Mouse (Mus musculus) embryonic facial prominence, embryonic 15.5 days (tissue): ENCODE measurements at regions not wholly inside any gene's neighbourhood (a gene's known extent, or its start where the extent isn't known, plus 50 kb on each side); places are given as distances from the start of the nearest gene placed in this dataset.

Experiments used
- ATAC-seq: fragments of 200-750 bp; cut with Nextera tagmentation; 2 replicates; pipeline ENCODE4 v1.8.0; 2017; ENCODE audit warnings: low read depth, moderate TSS enrichment; ENCODE audit not compliant: insufficient number of reproducible peaks, low FRiP score, low TSS enrichment
- H3K27ac ChIP-seq: fragments of 300-500 bp; sonication (generic); replicated peaks from 2 replicates; pipeline ENCODE4 v1.5.1; 2015; ENCODE audit warnings: mild to moderate bottlenecking, inconsistent platforms
- H3K27me3 ChIP-seq: fragments of 300-500 bp; sonication (generic); 2 replicates; pipeline ENCODE4 v1.6.1; 2015; ENCODE audit warnings: inconsistent platforms
- H3K36me3 ChIP-seq: fragments of 300-500 bp; sonication (generic); 2 replicates; pipeline ENCODE4 v1.6.1; 2015; ENCODE audit warnings: mild to moderate bottlenecking, inconsistent platforms
- H3K4me1 ChIP-seq: fragments of 300-500 bp; sonication (generic); 2 replicates; pipeline ENCODE4 v1.6.1; 2015; ENCODE audit warnings: inconsistent platforms
- H3K4me2 ChIP-seq: fragments of 300-500 bp; sonication (generic); replicated peaks from 2 replicates; pipeline ENCODE4 v1.6.1; 2015; ENCODE audit warnings: mild to moderate bottlenecking, inconsistent platforms
- H3K4me3 ChIP-seq: fragments of 300-500 bp; sonication (generic); replicated peaks from 2 replicates; pipeline ENCODE4 v1.5.1; 2015; ENCODE audit warnings: mild to moderate bottlenecking, inconsistent platforms
- H3K9ac ChIP-seq: fragments of 300-500 bp; sonication (generic); 2 replicates; pipeline ENCODE4 v1.6.1; 2015; ENCODE audit warnings: inconsistent platforms
- H3K9me3 ChIP-seq: fragments of 300-500 bp; sonication (generic); replicated peaks from 2 replicates; pipeline ENCODE4 v1.6.1; 2016; ENCODE audit warnings: inconsistent platforms
- WGBS: fragments of 180-500 bp; shearing (Covaris S2); methylation state at CpG from one replicate; pipeline ENCODE4 v1.1.7; 2015; 5-methylcytosine and 5-hydroxymethylcytosine counted together

DNA sequence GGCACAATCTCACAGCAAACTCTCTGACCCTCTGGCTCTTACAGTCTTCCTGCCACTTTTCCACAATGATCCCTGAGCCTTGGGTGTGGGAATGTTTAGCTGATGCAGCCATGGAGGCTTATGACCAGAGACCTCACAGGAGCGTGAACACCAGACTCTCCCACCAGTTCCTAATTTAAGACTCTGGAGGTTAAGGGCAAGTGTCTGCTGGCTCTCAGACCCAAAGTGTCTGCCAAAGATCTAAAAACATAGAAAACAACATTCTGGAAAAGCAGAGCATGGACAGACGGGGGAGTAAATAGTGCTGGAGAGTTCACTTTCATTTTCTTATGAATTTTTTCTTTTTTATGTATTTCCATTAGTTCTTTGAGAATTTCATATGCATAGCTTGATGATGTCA is 440.7 kb downstream of the Adam3 start:
- H3K9ac ChIP-seq: no peak overlapping the region
- no peak overlapping the region for H3K4me2 ChIP-seq
- H3K4me1 ChIP-seq: no peaks in the 10 kb centered on the region
- H3K36me3 ChIP-seq: no peaks in the 10 kb centered on the region
- ATAC-seq: no peak
- 78% methylated on average over 2 of the region's 2 CpGs for WGBS
- no peaks in the 10 kb centered on the region for H3K27me3 ChIP-seq
- no peaks in the 10 kb centered on the region for H3K9me3 ChIP-seq
- no peak overlapping the region for H3K4me3 ChIP-seq
- H3K27ac ChIP-seq: no peak overlapping the region

DNA sequence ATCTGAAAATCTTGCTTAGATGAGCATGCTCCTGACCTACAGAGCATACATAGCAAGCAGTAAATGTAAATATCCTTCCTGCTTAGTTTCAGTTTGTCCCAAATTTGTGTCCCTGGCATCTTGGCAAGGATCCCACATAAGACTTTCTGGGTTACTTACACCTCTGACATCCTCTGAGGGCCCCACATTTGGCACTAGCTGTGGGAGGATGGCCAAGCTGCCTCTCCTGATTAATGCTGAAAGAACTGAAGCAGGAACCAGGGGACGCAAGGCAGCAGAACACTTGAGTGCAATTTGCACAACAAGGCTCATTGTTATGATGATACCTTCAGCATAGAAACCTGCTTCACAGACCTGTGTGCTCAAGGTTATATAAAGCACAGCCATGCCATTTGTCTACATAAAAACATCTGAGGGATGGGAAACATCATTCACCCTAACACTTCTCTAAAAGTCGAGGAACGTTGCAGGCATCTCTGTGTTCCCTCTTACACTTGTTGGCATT is 441.7 kb downstream of the Adam3 start:
- Histone ChIP-seq H3K4me2 (no peak overlapping the region), H3K36me3 (no peaks in the 10 kb centered on the region), H3K9ac (no peak overlapping the region), H3K4me1 (no peaks in the 10 kb centered on the region), H3K27me3 (no peaks in the 10 kb centered on the region), H3K27ac (no peak overlapping the region), H3K9me3 (no peaks in the 10 kb centered on the region), H3K4me3 (no peak overlapping the region)
- WGBS: 71% methylated on average over 3 of the region's 3 CpGs
- ATAC-seq: no peak

DNA sequence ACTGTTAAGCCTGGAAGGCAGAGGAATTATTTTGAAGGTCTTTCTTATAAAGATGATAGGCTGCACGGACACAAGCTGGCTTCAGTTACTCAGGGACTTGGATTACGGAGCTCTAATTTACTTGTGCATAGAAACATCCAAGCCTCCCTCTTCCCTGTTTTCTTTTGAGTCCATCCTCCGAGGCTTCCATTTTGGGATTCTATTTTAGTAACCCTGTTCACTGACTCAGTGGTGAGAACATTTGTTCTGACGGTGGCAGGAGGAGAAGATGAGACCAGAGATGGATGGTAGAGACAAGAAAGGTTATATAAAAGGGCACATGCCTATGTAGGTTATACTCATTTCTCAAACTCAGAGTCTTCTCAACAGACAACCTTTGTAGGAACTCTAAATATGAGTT is 445.4 kb downstream of the Adam3 start:
- no peaks in the 10 kb centered on the region for H3K36me3 ChIP-seq
- H3K27me3 ChIP-seq: no peaks in the 10 kb centered on the region
- H3K27ac ChIP-seq: no peak overlapping the region
- no peak overlapping the region for H3K9ac ChIP-seq
- H3K4me1 ChIP-seq: no peaks in the 10 kb centered on the region
- ATAC-seq: no peak
- 76% methylated on average over 4 of the region's 4 CpGs for WGBS
- H3K9me3 ChIP-seq: no peaks in the 10 kb centered on the region
- H3K4me3 ChIP-seq: no peak overlapping the region
- no peak overlapping the region for H3K4me2 ChIP-seq

DNA sequence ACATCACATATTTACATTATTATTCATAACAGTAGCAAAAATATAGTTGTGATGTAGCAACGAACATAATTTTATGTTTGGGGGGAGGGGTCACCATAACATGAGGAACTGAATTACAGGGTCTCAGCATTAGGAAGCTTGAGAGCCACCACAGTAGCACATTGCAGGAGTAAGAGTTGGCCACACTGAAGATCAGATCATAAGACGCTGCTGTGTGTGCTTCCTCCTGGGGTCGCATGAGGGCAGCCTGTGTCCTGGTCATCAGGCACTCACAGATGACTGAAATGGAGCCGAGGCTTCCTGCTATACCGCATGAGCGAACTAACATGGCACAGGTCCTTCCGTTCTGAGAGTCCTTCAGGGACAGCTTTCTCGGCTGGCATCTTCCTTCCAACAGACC is 447.3 kb downstream of the Adam3 start:
- H3K27me3 ChIP-seq: no peaks in the 10 kb centered on the region
- H3K4me1 ChIP-seq: no peaks in the 10 kb centered on the region
- no peak overlapping the region for H3K9ac ChIP-seq
- H3K27ac ChIP-seq: no peak overlapping the region
- H3K9me3 ChIP-seq: no peaks in the 10 kb centered on the region
- no peak for ATAC-seq
- 74% methylated on average over 8 of the region's 8 CpGs for WGBS
- H3K4me3 ChIP-seq: no peak overlapping the region
- H3K36me3 ChIP-seq: no peaks in the 10 kb centered on the region
- H3K4me2 ChIP-seq: no peak overlapping the region

DNA sequence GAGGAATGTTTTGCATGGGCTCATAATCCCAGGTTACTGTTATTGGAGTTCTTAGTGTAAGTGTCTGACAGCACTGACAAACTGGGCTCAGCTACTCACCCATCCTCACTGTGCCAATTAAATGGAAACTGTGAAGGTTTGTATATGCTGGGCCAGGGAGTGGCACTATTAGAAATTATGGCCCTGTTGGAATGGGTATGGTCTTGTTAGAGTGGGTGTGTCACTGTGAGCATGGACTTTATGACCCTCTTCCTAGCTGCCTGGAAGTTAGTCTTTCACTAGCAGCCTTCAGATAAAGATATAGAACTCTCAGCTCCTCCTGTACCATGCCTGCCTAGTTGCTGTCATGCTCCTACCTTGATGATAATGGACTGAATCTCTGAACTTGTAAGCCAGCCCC is 464.3 kb downstream of the Adam3 start:
- Histone ChIP-seq H3K9ac (no peak overlapping the region), H3K4me2 (no peak overlapping the region), H3K27ac (no peak overlapping the region), H3K4me1 (no peaks in the 10 kb centered on the region), H3K36me3 (no peaks in the 10 kb centered on the region), H3K4me3 (no peak overlapping the region), H3K27me3 (no peaks in the 10 kb centered on the region), H3K9me3 (no peaks in the 10 kb centered on the region)
- ATAC-seq: no peak

DNA sequence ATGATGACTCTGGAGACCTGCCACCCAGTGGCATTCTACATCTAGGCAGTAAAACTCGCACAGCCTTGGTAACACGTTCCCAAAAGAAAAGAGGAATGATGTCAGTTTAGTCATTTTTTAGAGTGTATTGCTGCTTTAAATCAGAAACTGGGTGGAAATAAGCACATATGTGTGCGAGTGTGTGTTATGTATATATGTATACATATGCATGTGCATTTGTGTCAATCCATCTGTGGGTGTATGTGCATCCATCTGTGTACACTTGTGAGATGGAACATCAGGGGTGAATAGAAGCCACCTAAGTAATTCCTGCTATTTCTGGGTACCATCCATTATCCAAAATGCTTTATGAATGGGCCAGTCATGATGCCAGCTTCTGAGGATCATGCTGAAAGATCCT is 467.0 kb downstream of the Adam3 start:
- 82% methylated on average over 3 of the region's 3 CpGs for WGBS
- no peak for ATAC-seq
- Histone ChIP-seq H3K27ac (no peak overlapping the region), H3K4me3 (no peak overlapping the region), H3K9me3 (no peaks in the 10 kb centered on the region), H3K4me1 (no peaks in the 10 kb centered on the region), H3K4me2 (no peak overlapping the region), H3K36me3 (no peaks in the 10 kb centered on the region), H3K27me3 (no peaks in the 10 kb centered on the region), H3K9ac (no peak overlapping the region)

DNA sequence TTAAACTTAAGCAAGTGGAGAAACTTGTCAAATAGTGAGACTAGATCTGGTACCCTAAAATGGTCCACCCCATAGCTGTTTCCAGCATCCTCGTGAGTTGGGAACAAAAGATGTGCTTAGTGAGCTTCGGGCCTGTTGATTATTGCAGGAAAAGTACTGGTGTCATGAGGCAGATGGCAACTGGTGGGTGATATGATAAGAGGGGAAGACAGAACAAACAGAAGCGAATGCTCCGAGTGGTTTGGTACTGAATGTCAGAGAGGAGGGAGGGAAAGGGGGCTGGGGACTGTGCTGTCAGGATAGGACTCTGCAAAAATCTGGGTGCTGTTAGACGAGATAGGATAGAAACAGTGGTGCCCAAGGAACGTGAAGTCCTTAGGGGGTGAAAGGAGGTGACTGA is 483.4 kb downstream of the Adam3 start:
- Histone ChIP-seq H3K9ac (no peak overlapping the region), H3K4me2 (no peak overlapping the region), H3K36me3 (no peaks in the 10 kb centered on the region), H3K9me3 (0 out of 2 replicates have a peak, but pooled peaks cover 3% of the 10 kb centered on the region), H3K4me3 (no peak overlapping the region), H3K27me3 (no peaks in the 10 kb centered on the region), H3K27ac (no peak overlapping the region), H3K4me1 (no peaks in the 10 kb centered on the region)
- ATAC-seq: no peak
- WGBS: 80% methylated on average over 6 of the region's 6 CpGs

DNA sequence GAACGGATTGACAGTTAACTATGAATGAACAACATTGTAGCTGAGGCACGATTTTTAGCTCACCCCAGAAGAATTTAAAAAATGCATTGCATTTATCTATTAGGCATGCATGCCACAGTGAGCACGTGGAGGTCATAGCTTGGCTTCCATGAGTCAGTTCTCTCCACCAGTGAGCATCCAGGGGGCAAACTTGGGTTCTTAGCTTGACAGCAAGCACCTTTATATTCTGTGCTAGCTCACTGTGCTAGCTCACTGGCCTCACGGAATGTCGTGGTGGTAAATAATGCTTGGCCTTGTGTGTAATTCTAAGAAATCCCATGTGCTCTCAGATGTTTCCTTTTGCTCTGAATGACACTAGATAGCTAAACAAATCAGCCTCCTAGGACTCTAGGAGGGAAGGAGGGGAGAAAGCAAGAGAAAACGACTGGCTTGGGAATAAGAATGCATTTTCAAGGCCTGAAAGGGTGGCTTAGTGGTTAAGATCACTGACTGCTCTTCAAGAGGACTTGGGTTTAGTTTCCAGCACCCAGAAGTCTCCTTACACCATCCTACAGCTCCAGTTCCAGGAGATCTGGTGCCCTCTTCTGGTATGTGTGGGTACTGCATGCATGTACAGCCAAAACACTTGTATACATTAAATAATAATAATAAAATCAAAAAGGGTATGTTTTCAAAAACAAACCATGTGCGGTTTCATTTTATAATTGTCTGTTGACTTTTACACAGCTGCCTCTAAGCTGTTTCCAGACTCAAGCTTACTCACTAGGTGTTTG is 485.3 kb downstream of the Adam3 start:
- Histone ChIP-seq H3K4me1 (no peaks in the 10 kb centered on the region), H3K4me2 (no peak overlapping the region), H3K27ac (no peak overlapping the region), H3K9me3 (0 out of 2 replicates have a peak, but pooled peaks cover 3% of the 10 kb centered on the region), H3K9ac (no peak overlapping the region), H3K36me3 (no peaks in the 10 kb centered on the region), H3K4me3 (no peak overlapping the region), H3K27me3 (no peaks in the 10 kb centered on the region)
- ATAC-seq: no peak
- 69% methylated on average over 7 of the region's 7 CpGs for WGBS

DNA sequence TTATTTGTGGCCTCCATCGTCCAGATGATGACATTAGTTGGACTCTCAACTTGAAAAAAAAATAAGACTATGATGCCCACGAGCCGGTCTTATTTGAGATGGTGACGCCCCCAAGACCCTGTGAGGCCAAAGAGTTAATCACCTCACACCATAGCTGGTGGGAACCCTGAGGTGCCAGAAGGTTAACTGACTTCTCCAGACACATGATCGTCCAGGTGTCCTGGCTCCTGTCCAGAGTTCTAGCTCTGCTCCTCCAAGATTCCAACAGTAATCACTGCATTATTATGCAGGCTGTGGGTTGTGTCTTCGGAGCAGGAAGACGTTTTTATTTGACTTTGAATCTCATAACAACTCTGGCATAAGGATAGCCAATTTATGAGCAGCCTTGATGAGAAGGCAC is 490.7 kb downstream of the Adam3 start:
- Histone ChIP-seq H3K36me3 (no peaks in the 10 kb centered on the region), H3K9ac (no peak overlapping the region), H3K4me1 (no peaks in the 10 kb centered on the region), H3K27ac (no peak overlapping the region), H3K4me2 (no peak overlapping the region), H3K27me3 (no peaks in the 10 kb centered on the region), H3K4me3 (no peak overlapping the region), H3K9me3 (no peaks in the 10 kb centered on the region)
- WGBS: 63% methylated on average over 7 of the region's 7 CpGs
- ATAC-seq: no peak

DNA sequence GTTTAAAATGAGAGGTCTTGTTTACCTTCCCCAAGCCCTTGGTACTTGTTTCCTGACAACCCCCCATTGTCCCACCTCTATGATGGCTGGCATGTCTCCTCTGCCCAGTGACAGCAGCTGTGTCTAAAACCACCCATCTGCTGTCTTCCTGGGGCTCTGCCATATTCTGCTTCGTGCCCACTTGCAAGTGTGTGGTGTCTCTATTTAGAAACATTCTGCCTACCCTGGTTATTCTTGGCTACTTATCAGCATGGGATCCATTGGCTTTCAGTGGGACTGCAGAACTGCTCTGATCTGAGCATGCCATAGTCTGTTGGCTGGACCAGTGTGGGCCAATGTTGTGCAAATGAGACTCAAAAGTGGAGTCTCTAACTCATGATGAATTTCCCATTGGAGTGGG is 497.5 kb downstream of the Adam3 start:
- Histone ChIP-seq H3K4me2 (no peak overlapping the region), H3K9ac (no peak overlapping the region), H3K36me3 (no peaks in the 10 kb centered on the region), H3K27ac (no peak overlapping the region), H3K9me3 (no peaks in the 10 kb centered on the region), H3K27me3 (no peaks in the 10 kb centered on the region), H3K4me3 (no peak overlapping the region), H3K4me1 (no peaks in the 10 kb centered on the region)
- 64% methylated on average over 1 of the region's 1 CpGs for WGBS
- no peak for ATAC-seq

DNA sequence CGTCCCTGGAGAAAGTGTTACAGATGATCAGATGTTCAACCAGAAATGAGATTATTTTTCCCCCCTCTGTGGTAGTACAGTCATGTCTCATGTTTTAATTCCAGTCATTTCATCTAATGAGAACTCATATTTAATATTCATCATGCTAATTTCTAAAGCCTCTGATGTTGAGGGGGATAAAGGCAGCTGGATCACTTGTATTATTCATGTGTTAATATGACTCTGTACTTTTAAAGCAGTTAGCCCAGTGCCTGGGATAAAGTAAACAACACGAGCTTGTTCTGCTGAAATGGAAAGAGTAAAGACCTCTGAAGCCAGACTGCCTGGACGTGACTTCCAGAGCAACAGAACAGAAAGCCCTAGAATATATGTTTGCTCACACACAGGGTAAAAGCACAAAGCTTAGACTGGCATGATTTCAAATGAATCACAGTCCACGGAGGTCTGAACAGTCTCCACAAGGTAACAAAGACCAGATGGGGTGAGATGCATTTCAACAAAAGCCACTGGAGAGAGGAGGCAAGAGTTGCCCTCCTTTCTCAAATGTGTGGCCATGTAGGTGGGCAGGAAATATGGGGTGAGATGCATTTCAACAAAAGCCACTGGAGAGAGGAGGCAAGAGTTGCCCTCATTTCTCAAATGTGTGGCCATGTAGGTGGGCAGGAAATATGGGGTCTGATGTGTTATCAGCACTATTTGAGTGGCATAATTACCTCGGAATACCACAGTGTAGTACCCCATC is 498.1 kb downstream of the Adam3 start:
- Histone ChIP-seq H3K4me1 (no peaks in the 10 kb centered on the region), H3K27me3 (no peaks in the 10 kb centered on the region), H3K27ac (no peak overlapping the region), H3K4me2 (no peak overlapping the region), H3K9ac (no peak overlapping the region), H3K4me3 (no peak overlapping the region), H3K9me3 (no peaks in the 10 kb centered on the region), H3K36me3 (no peaks in the 10 kb centered on the region)
- no peak for ATAC-seq
- 45% methylated on average over 5 of the region's 5 CpGs for WGBS

DNA sequence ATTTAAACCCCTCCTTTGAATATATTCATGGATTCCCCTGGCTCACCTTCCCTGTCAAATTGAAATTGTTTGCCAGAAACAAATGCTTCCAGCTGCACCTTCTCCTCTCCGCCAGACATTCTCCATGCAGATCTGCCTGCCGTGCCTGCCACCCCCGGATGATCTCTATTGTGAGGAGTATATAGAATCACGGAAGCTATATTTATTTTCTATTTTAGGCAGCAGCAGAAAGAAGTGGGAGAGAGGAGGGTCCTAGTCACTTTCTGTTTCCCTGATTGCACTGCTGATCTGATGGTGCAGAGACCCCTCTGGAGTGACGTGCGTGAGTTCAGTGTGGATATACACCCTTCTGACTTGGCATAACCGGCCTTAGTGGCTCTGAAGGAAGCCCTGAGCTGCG is 505.4 kb downstream of the Adam3 start:
- no peaks in the 10 kb centered on the region for H3K9me3 ChIP-seq
- H3K4me1 ChIP-seq: no peaks in the 10 kb centered on the region
- no peak overlapping the region for H3K4me2 ChIP-seq
- no peak for ATAC-seq
- H3K9ac ChIP-seq: no peak overlapping the region
- no peaks in the 10 kb centered on the region for H3K36me3 ChIP-seq
- no peak overlapping the region for H3K27ac ChIP-seq
- WGBS: 61% methylated on average over 8 of the region's 8 CpGs
- H3K4me3 ChIP-seq: no peak overlapping the region
- H3K27me3 ChIP-seq: no peaks in the 10 kb centered on the region
